Mouse (Mus musculus) kidney, adult 18-20 months (tissue): ENCODE data around the gene Pkd2.
"Not testable (repeated sequence)": the region's sequence is repeated elsewhere in the genome, so short reads cannot be mapped to it uniquely, and the experiment has no call there.

Experiments
- DNase-seq: peaks from one replicate; pipeline ENCODE4 v3.0.0; 2021

Gene Pkd2

GRCm38 (mm10) chr5:104458832-104459705 is at the start of gene Pkd2:
Gene Pkd2, plus strand, starts transcription at chr5:104459450.
- peak; percentile 88 for DNase-seq

- DNase-seq, result no peak
Observed at GRCm38 (mm10) chr5:104415999-104416398, 43.3 kb upstream of the Pkd2 start.

DNA sequence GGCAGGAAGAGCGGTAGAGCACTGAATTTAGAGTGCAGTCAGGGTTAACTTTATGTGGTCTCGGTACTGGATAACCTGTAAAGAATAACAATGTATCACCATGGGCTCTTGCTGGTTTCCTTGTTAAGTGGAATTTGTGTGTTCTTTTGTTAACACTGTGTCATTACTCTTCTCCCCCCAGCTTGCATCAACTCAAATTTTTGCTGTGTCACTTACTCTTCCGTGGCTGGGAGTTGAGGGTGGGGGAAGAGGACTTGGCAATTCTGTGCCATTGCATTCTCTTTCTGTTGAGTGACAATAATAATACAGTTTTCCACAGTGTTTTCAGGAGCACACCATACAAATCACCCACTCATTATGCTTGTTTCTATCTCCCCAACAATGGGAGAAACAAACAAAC is 42.2 kb upstream of the Pkd2 start:
- no peak for DNase-seq

DNA sequence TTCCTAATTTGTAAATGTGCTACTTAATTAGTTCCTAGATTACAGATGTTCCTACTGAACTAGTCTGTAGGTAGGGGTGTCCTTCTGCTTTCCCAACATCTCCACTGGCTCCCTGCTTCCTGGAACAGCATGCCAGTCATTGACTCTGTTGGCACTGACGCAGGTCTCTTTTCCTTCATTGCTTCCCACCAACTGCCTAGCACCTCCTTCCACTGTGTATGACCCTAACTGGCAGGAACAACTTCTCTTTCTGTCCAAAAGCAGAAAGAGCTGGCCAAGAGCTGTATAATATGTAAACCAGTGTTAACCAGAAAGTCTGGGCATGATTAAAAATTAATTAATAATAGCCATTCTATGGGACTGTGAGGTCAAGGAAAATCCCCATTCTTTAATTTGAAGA is 41.5 kb upstream of the Pkd2 start:
- peak; percentile 59 for DNase-seq

DNA sequence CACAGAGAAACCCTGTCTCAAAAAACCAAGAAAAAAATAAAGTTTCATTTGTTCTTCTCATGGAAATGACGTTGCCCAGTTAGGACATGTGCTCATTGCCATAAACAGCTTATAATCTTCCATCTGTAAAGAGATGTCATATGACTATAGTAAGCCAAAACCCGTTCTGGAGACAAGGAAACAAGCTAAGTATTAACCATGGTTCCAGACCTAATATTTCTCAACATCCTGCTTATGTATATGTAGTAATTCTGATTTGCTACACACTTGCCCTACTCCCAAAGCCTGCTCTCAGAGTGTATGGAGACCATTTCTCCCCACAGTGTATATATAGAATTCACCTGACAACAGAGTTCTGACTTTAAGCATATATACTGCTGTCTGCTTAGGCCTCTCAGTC is 37.2 kb upstream of the Pkd2 start:
- no peak for DNase-seq

DNA sequence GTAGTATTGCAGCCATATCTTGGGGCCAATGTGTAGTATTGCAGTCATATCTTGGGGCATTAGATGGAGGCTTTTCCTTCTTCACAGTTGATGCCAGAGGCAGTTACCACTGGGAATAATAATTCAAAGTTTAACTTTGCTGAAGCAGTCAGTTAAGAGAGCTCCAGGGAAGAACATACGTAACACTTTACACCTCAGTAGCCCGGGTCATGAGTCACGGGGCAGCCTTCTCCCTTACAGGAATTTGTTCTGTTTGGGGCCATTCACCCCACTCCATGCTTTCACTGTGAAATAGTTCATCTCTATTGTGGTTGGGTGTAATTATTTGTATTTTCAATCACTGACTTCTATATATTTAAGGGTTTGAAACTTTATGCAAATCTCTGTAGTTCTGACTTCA is 35.4 kb upstream of the Pkd2 start:
- peak; percentile 52 for DNase-seq

DNA sequence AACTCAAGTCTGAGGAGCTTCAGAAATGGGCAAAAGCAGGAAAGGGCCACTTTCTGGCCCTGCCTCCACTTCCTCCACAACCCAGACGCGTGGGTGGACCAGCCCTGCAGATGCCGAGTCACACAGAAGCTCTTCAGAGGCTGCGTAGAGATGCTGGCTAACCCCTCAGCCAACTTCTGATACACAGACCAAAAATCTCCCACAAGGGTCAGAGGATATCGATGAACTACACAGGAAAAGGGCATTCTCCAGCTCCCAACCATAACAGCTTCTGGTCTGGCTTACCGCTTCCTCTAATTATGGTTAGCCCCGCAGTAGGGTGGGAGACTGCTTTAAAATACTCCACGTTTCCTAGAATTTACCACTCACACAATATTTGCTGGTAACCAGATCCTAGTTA is 33.3 kb upstream of the Pkd2 start:
- DNase-seq, result no peak

DNA sequence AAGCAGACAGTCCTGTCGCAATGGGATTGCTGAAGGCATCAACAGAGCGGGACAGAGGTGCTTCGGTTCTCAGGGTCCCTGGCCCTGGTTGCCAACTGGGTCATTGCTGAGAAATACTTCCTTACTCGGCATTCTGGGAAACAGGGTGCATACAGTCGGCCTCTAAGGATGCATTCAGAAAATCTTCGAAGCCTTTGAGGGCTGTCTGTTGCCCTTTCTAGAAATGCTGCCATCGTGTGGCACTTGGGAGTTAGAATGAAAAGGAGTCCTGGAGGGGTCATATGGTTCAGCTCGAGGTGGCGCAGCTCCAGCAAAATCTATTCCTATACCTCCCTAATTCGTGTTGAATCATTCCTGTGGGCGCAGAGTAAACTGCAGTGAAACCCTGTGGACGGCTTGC is 26.4 kb upstream of the Pkd2 start:
- DNase-seq, result peak; percentile 76

DNA sequence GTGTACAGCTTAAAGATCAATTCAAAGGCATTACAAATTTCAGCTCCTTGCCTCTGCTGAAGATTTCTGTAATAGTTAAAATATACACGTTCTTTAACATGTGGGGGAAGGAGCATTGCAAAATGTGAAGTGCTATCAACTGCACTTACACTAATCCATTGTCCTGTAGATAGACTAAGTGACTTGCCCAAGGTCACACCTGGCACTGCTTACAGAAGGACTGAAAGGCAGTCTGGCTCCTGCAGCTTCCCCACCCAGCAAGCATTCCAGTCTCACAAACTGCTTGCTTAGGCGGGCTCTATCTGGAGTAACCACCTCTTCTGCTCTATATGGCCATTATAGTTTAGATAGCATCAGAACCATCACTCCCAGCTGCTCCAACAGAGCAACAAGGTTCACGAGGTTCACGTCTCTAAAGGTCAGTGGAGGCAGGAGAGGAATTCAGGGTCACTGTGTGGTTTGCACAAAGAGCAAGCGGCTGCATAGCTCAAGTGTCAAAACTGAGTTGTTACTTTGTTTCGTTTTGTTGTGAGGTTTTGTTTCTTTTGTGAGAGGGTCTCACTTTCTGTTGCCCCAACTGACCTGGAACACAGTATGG is 25.2 kb upstream of the Pkd2 start:
- peak; percentile 33 for DNase-seq

DNA sequence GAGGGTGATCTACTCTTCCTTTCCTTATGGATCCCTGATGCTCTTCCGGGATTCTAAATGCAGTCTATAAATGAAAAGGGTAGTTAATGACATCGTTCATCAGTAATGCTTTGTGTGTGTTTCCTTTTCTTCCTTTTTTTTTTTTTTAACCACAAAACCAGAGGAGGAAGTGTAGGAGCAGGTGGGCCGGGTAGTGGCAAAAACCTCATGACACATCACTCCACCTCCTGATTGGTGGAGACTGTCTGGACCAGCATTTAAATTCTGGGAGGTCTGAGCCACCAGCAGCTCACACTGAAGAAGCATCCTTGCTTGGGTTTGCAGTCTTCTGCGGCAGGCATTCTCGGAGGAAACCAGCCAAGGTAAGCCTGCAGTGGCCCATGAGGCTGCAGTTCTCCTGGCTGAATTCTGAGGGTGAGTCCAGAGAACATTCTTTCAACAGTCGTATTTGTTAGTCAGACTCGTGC is 24.4 kb upstream of the Pkd2 start, which contains the start of gene Spp1:
Gene Spp1 (plus strand): TSS at position 284 of the 467 bp plus-strand sequence.
- DNase-seq, result peak; percentile 71

DNA sequence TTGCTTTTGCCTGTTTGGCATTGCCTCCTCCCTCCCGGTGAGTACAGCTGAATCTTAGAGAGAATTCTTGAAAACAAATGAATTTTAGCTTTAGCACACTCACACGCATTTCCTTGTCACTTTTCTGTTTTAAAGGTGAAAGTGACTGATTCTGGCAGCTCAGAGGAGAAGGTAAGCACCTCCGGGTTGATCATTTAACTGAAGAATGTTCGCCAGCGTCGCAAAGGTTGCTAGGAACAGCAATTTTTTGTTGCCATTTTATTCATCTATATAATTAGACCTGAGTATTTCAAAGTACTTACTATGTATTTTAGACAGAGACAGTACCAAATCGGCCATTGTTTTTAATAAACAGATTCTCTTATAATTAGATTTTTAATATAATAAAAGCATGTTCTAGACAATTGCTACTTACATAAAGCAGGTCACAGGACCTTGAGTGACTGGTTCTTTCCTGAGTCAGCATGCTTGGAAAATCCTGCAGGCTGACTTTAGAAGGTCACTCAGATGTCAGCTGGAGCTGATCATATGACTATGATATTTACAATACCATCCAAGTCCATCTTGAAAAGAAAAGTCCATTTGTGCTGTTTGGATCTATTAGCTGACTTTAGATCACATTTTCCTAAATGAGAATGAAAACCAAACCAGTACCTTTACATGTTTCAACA is 22.7 kb upstream of the Pkd2 start:
- peak; percentile 47 for DNase-seq

DNA sequence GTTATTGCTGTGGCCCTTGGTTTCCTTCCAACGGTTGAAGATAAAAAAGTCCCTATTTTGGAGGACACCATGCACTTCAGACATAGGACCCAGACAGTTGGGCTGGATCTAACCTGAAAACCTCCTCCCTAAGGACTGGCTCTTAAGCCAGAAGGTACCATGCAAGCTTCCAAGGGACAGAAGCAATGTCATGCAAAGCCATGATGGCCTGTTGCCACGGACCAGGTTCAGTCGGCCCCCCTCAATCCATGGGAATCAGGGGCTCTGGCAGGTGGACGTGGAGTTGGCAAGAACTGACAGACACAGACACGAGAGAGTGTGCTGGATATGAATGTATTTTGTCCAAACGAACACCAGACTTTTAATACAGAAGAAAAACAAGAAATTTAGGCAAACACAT is 16.9 kb upstream of the Pkd2 start:
- no peak for DNase-seq

GRCm38 (mm10) chr5:104442850-104443249 is 16.4 kb upstream of the Pkd2 start:
- DNase-seq, result no peak

DNA sequence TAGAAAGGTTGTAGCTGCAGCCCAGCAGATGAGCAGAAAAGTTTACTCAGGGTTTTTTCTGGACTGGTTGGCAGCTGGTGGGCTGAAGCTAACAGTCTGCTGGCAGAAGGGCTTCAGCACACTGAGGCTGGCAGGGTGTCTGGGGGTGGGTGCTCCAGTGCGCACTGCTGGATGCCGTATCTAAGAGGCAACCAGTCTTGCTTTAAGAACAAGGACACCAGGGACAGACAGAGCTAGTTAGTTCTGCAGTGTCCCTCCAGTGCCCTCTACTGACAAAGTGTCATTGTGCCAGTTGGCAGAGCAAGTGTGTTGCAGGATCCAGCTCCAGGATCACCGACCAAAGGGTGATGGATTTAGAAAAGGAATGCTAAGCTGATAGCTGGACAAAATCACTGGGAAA is 13.1 kb upstream of the Pkd2 start:
- peak; percentile 77 for DNase-seq

DNA sequence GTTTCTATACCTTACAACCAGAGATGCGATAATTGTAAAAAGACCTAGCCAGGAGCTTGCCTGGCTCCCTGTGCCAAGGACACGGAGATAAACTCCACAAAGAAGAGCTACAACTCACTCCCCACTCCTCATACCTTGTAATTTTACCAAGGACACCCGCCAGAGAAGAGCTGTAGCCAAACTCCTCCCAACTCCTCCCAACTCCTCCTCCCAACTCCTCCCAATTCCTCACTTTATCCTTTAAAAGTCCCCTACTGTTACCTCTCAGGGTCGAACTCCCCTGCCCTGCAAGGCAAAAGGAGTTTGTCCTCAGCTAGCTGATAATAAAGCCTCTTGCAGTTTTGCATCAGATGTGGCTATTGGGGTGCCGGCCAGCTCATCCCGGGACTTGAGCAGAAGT is 10.9 kb upstream of the Pkd2 start:
- not testable (repeated sequence) for DNase-seq

DNA sequence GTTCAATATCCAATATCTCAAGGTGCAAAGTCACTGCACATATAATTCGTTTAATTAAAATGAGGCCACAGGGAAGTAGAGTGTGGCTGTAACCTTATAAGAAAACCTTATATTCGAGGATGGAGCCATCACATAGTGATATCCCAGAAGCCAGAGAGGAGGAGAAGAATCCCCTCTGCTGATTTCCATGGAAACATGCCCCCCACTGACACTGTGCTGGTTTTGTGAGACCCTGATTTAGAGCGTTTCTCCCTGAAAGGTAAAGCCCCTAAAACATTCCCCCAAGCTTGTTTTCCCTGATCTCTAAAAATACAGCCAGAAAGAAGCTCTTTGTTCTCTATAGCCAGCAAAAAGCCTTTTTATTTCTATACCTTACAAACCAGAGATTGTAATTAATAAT is 9.8 kb upstream of the Pkd2 start:
- DNase-seq, result no peak

DNA sequence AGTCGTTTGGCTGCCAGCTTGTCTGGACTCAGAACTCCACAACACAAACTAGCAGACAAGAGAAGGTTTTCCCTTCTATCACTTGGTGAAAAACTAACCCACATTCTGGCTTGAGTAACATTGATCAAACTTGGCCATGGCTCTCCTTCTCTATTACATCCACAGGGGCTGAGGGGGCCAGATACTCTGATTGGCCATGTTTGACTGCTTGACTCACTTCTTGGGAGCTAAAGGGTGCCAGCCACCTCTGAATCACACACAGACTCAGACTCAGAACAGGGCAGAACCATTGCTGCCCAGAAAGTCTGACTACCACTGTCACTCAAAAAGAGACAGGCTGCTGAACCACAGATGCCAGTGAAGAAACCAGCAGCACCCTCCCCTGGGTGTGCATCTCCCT is 6.2 kb upstream of the Pkd2 start:
- DNase-seq, result no peak

GRCm38 (mm10) chr5:104454564-104454963 is 4.7 kb upstream of the Pkd2 start:
- DNase-seq, result no peak

DNA sequence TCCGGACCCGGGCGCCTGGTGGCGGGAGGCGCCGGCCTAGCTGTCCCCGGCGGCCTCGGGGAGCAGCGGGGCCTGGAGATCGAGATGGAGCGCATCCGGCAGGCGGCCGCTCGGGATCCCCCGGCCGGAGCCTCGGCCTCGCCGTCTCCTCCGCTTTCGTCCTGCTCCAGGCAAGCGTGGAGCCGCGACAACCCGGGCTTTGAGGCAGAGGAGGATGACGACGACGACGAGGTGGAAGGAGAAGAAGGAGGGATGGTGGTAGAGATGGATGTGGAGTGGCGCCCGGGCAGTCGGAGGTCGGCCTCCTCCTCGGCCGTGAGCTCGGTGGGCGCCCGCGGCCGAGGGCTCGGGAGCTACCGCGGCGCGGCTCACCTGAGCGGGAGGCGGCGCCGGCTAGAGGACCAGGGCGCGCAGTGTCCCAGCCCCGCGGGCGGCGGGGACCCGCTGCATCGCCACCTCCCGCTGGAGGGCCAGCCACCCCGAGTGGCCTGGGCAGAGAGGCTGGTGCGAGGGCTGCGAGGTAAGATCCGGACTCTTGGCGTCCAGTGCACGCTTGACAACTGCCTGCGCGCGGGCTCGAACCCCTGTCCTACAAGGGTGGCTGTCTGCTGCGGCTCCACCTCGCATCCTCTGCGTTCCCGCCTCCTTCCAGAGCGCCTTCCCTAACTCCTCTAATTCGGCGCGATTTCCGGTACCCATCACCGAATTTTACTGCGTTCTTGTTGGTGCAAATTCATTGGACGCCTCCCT is 631 bp downstream of the Pkd2 start:
- DNase-seq, result peak; percentile 74

GRCm38 (mm10) chr5:104460456-104460838 is 1.2 kb downstream of the Pkd2 start:
- DNase-seq, result no peak

DNA sequence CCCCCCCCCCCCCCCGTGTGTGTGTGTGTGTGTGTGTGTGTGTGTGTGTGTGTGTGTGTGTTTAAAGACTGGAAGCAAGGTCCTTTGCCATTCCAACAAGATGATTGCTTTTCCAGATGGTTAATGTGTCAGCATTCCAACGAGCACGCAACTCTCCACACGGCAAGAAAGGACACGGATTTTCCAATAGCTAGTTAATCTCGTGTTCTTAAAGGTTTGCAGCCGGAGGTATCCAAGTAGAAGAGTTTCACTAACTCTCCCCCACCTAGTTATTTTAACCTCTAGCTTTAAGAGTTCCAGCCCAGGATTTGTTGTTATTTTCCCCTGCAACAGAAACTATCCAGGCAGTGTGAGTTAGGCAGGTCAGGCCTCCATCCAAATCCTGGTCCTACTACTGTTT is 1.6 kb downstream of the Pkd2 start:
- DNase-seq, result peak; percentile 53

GRCm38 (mm10) chr5:104465279-104465678 is 6.0 kb downstream of the Pkd2 start:
- peak; percentile 27 for DNase-seq

- peak; percentile 77 for DNase-seq
Observed at GRCm38 (mm10) chr5:104465731-104466130, 6.5 kb downstream of the Pkd2 start.
